Mouse (Mus musculus) forebrain, postnatal 0 days (tissue): Measurements from ENCODE around the gene Slc22a30. TPM values are rescaled to one million over a fixed set of nuclear protein-coding genes. Genes with fewer than 3 reads are reported as not detected.
"Not testable (repeated sequence)": the region's sequence is repeated elsewhere in the genome, so short reads cannot be mapped to it uniquely, and the experiment has no call there.

Experiments used
- ATAC-seq: fragments of 200-750 bp; cut with Nextera tagmentation; 2 replicates; pipeline ENCODE4 v1.8.0; 2017; ENCODE audit warnings: mild to moderate bottlenecking, moderate library complexity
- DNase-seq: peaks from one replicate; pipeline ENCODE4 v3.0.0-alpha.2; 2015
- H3K27ac ChIP-seq: fragments of 300-500 bp; sonication (generic); 2 replicates; pipeline ENCODE4 v1.5.1; 2014; ENCODE audit warnings: low read depth, mild to moderate bottlenecking, antibody characterized with exemption, low read length, moderate library complexity, mixed read lengths
- H3K27me3 ChIP-seq: fragments of 300-500 bp; sonication (generic); 2 replicates; pipeline ENCODE4 v1.6.1; 2014; ENCODE audit warnings: mild to moderate bottlenecking, low read length, mixed read lengths; ENCODE audit not compliant: insufficient read depth
- H3K36me3 ChIP-seq: fragments of 300-500 bp; sonication (generic); 2 replicates; pipeline ENCODE4 v1.6.1; 2014; ENCODE audit warnings: mild to moderate bottlenecking, moderate library complexity; ENCODE audit not compliant: insufficient read depth
- H3K4me1 ChIP-seq: fragments of 300-500 bp; sonication (generic); 2 replicates; pipeline ENCODE4 v1.6.1; 2014; ENCODE audit warnings: antibody characterized with exemption; ENCODE audit not compliant: insufficient read depth
- H3K4me2 ChIP-seq: fragments of 300-500 bp; sonication (generic); 2 replicates; pipeline ENCODE4 v1.6.1; 2014; ENCODE audit warnings: low read depth, mild to moderate bottlenecking, moderate library complexity
- H3K4me3 ChIP-seq: fragments of 300-500 bp; sonication (generic); 2 replicates; pipeline ENCODE4 v1.5.1; 2014; ENCODE audit warnings: low read depth, low read length, mixed read lengths
- H3K9ac ChIP-seq: fragments of 300-500 bp; sonication (generic); 2 replicates; pipeline ENCODE4 v1.6.1; 2014; ENCODE audit warnings: mild to moderate bottlenecking
- H3K9me3 ChIP-seq: fragments of 300-500 bp; sonication (generic); 2 replicates; pipeline ENCODE4 v1.6.1; 2016; ENCODE audit warnings: low read length
- CTCF ChIP-seq: sonication (generic); IDR thresholded peaks from 2 replicates; pipeline ENCODE4 v1.5.1; 2016; ENCODE audit warnings: antibody characterized with exemption, control low read depth, low read depth
- WGBS: fragments of 180-500 bp; shearing (Covaris S2); extraction: QIAGEN DNeasy Blood & Tissue Kit; methylation state at CpG from one replicate; pipeline ENCODE4 v1.1.7; 2014; 5-methylcytosine and 5-hydroxymethylcytosine counted together
- polyA plus RNA-seq: library from polyadenylated mRNA; unstranded; fragments of >200 nt; fragmentation: Nextera tagmentation; extraction: Ambion mirVana; gene quantifications from 2 replicates; pipeline ENCODE4 v1.2.1, GENCODE M21; 2015
- total RNA-seq: library from RNA; depleted of rRNA; stranded (reverse); fragments of >200 nt; gene quantifications from 2 replicates; pipeline ENCODE4 v1.2.3, GENCODE M21; 2014; rRNA removed

The Slc22a30 gene
- total RNA-seq (not detected in 2 replicates), polyA plus RNA-seq (not detected in 2 replicates)

GRCm38 (mm10) chr19:8405011-8405410 is at the start of gene Slc22a30:
Gene Slc22a30 (minus strand): TSS chr19:8405111.
- ATAC-seq, result not testable (repeated sequence)

GRCm38 (mm10) chr19:8448321-8448720 is 43.4 kb upstream of the Slc22a30 start:
- Histone ChIP-seq H3K36me3 (no peaks in the 10 kb centered on the region), H3K9me3 (no peaks in the 10 kb centered on the region), H3K4me2 (no peak overlapping the region), H3K4me3 (no peak overlapping the region), H3K9ac (no peak overlapping the region), H3K4me1 (no peaks in the 10 kb centered on the region), H3K27me3 (no peaks in the 10 kb centered on the region), H3K27ac (no peak overlapping the region)
- DNase-seq (no peak), ATAC-seq (no peak)
- no peak for TF ChIP-seq CTCF
- WGBS, result 71% methylated on average over 2 of the region's 2 CpGs

More at GRCm38 (mm10) chr19:8405011-8405410, at the start of gene Slc22a30:
- not testable (repeated sequence) for H3K9ac ChIP-seq, H3K36me3 ChIP-seq, H3K4me3 ChIP-seq, H3K9me3 ChIP-seq, H3K4me2 ChIP-seq, H3K27me3 ChIP-seq, DNase-seq, H3K27ac ChIP-seq, H3K4me1 ChIP-seq
- WGBS, result 91% methylated on average over 1 of the region's 2 CpGs

GRCm38 (mm10) chr19:8447516-8447915 is 42.6 kb upstream of the Slc22a30 start:
- no peak for ATAC-seq
- no peaks in the 10 kb centered on the region for H3K27me3 ChIP-seq
- DNase-seq, result no peak
- no peak overlapping the region for H3K9ac ChIP-seq
- no peak overlapping the region for H3K27ac ChIP-seq
- H3K4me3 ChIP-seq, result no peak overlapping the region
- H3K4me2 ChIP-seq, result no peak overlapping the region
- no peaks in the 10 kb centered on the region for H3K4me1 ChIP-seq
- 85% methylated on average over 1 of the region's 1 CpGs for WGBS
- TF ChIP-seq CTCF, result no peak
- H3K36me3 ChIP-seq, result no peaks in the 10 kb centered on the region
- no peaks in the 10 kb centered on the region for H3K9me3 ChIP-seq

DNA sequence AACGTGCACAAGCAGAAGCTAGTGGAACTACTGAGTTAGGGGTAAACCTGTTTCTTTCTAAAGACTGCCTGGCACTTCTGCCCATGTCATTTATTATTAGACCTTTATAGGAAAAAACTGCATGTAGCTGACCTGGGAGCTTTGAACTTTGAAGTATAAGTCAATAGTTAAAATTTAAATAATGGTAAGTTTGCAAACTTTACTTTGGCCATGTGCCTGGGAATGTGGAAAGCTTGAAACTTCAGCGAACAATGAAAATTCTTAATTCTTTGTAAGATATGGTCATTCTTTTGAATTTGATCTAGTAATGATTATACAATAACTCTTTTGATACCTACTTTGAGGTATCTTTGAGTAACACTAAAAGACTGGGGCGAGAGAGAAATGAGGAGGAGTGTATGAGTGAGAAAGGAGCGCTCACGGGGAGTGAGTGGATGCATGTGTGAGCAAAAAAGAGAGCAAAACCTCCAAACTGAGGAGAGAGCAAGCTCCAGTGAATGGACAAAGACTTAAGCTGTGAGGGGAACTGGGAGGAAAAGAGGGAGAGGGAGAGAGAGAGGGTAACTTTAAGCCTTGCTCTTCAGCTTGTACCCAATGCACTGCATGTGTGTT is 26.2 kb upstream of the Slc22a30 start:
- Histone ChIP-seq H3K4me3 (no peak overlapping the region), H3K27me3 (no peaks in the 10 kb centered on the region), H3K9me3 (no peaks in the 10 kb centered on the region), H3K4me1 (no peaks in the 10 kb centered on the region), H3K27ac (no peak overlapping the region), H3K9ac (no peak overlapping the region), H3K4me2 (no peak overlapping the region), H3K36me3 (no peaks in the 10 kb centered on the region)
- 83% methylated on average over 5 of the region's 5 CpGs for WGBS
- ATAC-seq, result no peak
- no peak for TF ChIP-seq CTCF
- DNase-seq, result no peak

DNA sequence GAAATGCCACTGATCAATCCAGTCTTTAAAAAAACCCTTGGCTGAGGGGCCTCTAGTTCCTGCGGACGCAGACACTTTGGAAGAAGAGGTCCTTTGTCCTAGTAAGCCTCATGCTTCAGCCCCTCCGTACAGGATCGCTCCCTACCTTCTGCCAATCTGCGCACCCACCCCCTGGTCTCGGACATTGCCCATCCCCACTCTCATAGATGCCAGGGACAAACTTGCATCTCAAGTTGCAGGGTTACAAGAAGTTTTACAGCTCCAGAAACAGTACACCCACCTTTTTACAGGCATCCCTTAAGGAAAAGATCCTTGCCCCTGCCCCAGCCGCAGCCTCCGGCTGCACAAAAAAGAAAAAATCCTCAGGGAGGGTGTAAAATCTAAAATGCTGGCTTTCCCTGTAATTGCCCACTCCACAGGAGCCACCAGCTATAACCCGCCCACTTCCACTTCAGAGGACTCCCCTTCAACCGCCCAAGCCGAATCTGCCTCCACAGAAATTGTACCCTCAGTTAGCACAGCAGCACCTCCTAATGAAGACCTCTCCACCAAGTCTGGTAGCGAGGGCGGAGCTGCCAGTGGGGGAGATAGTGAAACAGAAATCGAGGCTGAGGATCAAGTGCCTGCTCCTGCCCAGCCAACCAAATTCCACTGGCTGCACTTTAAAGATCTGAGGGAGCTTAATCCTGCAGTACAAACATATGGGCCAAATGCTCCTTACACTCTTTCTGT is 2.5 kb upstream of the Slc22a30 start:
- ATAC-seq, H3K9ac ChIP-seq, H3K27ac ChIP-seq, H3K9me3 ChIP-seq, H3K4me3 ChIP-seq, H3K4me1 ChIP-seq, H3K4me2 ChIP-seq, DNase-seq, H3K36me3 ChIP-seq, H3K27me3 ChIP-seq: not testable (repeated sequence)
- 62% methylated on average over 14 of the region's 14 CpGs for WGBS

Other genes with a start within 250 kb of the Slc22a30 start
- gene Slc22a29, start 186.2 kb downstream of the Slc22a30 start, total RNA-seq, result 0.23 TPM in 1 of 2 replicates, not detected in the other
- gene Slc22a29, start 186.2 kb downstream of the Slc22a30 start, polyA plus RNA-seq, result 0.23 and 0.30 TPM in 2 replicates
- gene Slc22a8, start 186.1 kb upstream of the Slc22a30 start, total RNA-seq, result 9.1 and 13.1 TPM in 2 replicates
- gene Slc22a8, start 186.1 kb upstream of the Slc22a30 start, polyA plus RNA-seq, result 16.6 and 19.0 TPM in 2 replicates
- gene Slc22a6, start 212.9 kb upstream of the Slc22a30 start, total RNA-seq, result 11.5 and 19.0 TPM in 2 replicates
- gene Slc22a6, start 212.9 kb upstream of the Slc22a30 start, polyA plus RNA-seq, result 13.2 and 15.5 TPM in 2 replicates